Mouse (Mus musculus): ENCODE measurements around the gene Nav3.

DNA sequence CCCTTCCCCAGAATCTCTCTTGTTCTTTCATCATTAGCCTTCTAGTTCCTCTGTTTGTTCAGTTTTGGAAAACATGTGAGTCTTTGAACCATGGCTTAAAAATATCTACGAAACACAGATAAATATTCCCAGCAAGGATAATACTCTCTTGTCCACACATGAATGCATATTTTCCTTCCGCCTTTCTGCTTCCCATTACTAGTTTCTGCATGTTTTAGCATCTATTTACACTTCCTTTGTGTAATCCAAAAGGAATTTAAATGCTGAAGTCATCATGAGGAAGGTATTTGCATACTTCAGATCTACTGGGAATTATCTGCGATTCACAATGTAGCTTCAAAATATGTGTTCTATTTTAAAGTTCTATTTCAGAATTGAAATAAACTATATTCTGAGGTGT lies 215.3 kb downstream of the Nav3 start:
- no peak for TF ChIP-seq POLR2A (IDR thresholded peaks at IDR 0.05; ENCODE audit: borderline replicate concordance, extremely low read depth, insufficient read depth, insufficient read length, poor library complexity, severe bottlenecking)
- no peak for TF ChIP-seq CTCF (IDR thresholded peaks at IDR 0.05; ENCODE audit: borderline replicate concordance, extremely low read depth, insufficient read depth, insufficient read length)
